Mouse (Mus musculus) midbrain, embryonic 16.5 days (tissue): ENCODE measurements at regions not wholly inside any gene's neighbourhood (a gene's known extent, or its start where the extent isn't known, plus 50 kb on each side); places are given as distances from the start of the nearest gene placed in this dataset.

ENCODE experiments used
- ATAC-seq: fragments of 200-750 bp; cut with Nextera tagmentation; 2 replicates; pipeline ENCODE4 v1.8.0; 2017; ENCODE audit warnings: moderate TSS enrichment
- H3K27ac ChIP-seq: fragments of 300-500 bp; sonication (generic); 2 replicates; pipeline ENCODE4 v1.5.1; 2014; ENCODE audit warnings: mild to moderate bottlenecking, low read length, mixed read lengths
- H3K27me3 ChIP-seq: fragments of 300-500 bp; sonication (generic); 2 replicates; pipeline ENCODE4 v1.6.1; 2014; ENCODE audit warnings: low read depth, low read length, mixed read lengths; ENCODE audit not compliant: control insufficient read depth, insufficient read depth
- H3K36me3 ChIP-seq: fragments of 300-500 bp; sonication (generic); 2 replicates; pipeline ENCODE4 v1.6.1; 2014; ENCODE audit warnings: mild to moderate bottlenecking, low read length, moderate library complexity, mixed read lengths; ENCODE audit not compliant: control insufficient read depth, insufficient read depth
- H3K4me1 ChIP-seq: fragments of 300-500 bp; sonication (generic); 2 replicates; pipeline ENCODE4 v1.6.1; 2014; ENCODE audit warnings: mild to moderate bottlenecking, low read length, mixed read lengths; ENCODE audit not compliant: control insufficient read depth, insufficient read depth
- H3K4me2 ChIP-seq: fragments of 300-500 bp; sonication (generic); 2 replicates; pipeline ENCODE4 v1.6.1; 2014; ENCODE audit warnings: mild to moderate bottlenecking, low read length, mixed read lengths
- H3K4me3 ChIP-seq: fragments of 300-500 bp; sonication (generic); 2 replicates; pipeline ENCODE4 v1.5.1; 2014; ENCODE audit warnings: low read depth, mild to moderate bottlenecking, low read length, moderate library complexity, mixed read lengths
- H3K9ac ChIP-seq: fragments of 300-500 bp; sonication (generic); 2 replicates; pipeline ENCODE4 v1.6.1; 2014; ENCODE audit warnings: low read depth, low read length, mixed read lengths
- H3K9me3 ChIP-seq: fragments of 300-500 bp; sonication (generic); replicated peaks from 2 replicates; pipeline ENCODE4 v1.6.1; 2014; ENCODE audit warnings: mild to moderate bottlenecking, low read length, mixed read lengths; ENCODE audit not compliant: control insufficient read depth, poor library complexity, severe bottlenecking
- WGBS: fragments of 180-500 bp; shearing (Covaris S2); extraction: QIAGEN DNeasy Blood & Tissue Kit; methylation state at CpG from one replicate; pipeline ENCODE4 v1.1.7; 2014; 5-methylcytosine and 5-hydroxymethylcytosine counted together

DNA sequence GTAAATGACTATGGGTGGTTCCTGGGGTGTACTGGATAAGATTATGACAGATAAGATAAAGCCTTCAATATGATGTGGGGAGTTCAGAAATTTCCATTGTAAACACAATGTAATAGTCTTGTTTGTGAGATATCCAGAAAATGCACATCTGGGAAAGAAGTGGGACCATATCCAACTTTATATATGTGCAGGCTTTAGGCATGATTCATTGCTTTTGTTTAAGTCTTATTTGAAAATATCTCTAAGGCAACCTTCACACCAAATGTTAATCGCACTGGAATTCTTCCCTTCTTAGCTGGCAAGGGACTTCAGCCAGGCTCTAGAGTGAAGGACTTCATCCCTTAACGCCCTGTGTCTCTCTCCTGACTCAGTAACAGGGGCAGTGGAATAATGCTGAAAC, 250.3 kb downstream of the Hs3st3b1 start:
- WGBS: 65% methylated on average over 2 of the region's 2 CpGs
- no peaks in the 10 kb centered on the region for H3K9me3 ChIP-seq
- H3K4me1 ChIP-seq: no peaks in the 10 kb centered on the region
- ATAC-seq: no peak
- H3K27me3 ChIP-seq: no peaks in the 10 kb centered on the region
- H3K27ac ChIP-seq: no peak overlapping the region
- H3K4me2 ChIP-seq: no peak overlapping the region
- H3K4me3 ChIP-seq: no peak overlapping the region
- no peaks in the 10 kb centered on the region for H3K36me3 ChIP-seq
- H3K9ac ChIP-seq: no peak overlapping the region

DNA sequence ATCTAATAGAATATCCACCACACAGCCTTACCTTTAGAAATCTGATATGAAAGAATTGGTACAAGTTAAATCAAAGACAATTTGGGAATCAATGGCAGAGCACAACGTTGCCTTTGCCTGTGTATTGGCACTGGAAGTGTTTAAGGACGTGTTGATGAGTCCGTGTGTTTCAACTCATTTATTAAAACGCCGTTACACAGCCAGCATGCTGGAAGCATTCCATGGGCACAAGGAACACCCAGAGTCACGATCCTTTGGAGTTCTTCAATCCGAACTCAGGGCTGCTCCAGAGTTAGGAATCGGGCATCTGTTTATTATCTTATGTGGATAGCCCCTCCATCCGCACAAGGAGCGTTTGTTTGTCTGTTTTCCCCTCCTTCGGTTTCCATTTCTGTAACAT, 244.2 kb downstream of the Hs3st3b1 start:
- H3K9ac ChIP-seq: no peak overlapping the region
- WGBS: 78% methylated on average over 11 of the region's 11 CpGs
- H3K36me3 ChIP-seq: no peaks in the 10 kb centered on the region
- H3K4me3 ChIP-seq: no peak overlapping the region
- H3K4me2 ChIP-seq: no peak overlapping the region
- no peak for ATAC-seq
- no peak overlapping the region for H3K27ac ChIP-seq
- H3K9me3 ChIP-seq: no peaks in the 10 kb centered on the region
- H3K27me3 ChIP-seq: no peaks in the 10 kb centered on the region
- H3K4me1 ChIP-seq: peaks cover 9% of the 10 kb centered on the region; the same call in 1 of the 2 replicates

DNA sequence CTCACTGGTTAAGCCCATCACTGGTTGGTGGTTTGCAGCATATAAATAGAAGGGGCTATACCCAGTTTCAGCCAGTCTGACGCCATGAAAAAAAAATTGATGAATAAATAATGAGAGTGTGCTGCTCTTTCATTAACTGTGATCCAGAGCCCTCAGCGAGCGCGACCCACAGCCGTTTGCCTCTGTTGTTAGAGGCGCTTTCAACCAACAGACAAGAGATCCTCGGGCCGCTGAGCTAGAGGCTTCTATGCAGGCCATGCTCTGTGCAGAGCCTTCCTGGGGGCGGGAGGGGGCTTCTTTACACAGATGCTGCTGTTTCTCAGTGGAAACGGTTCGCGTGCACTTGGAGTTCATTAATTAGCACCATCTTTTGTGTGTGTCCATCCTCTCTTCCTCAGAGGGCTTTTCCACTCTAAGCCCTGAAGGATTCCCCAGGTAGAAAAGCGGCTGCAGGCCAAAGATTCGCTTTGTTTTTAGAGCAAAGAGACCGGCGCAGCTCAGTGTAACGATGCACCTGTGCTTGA, 243.6 kb downstream of the Hs3st3b1 start:
- Histone ChIP-seq H3K4me2 (0 out of 2 replicates have a peak overlapping the region, but pooled peaks have one; percentile 12), H3K4me3 (no peak overlapping the region), H3K9ac (no peak overlapping the region), H3K27ac (0 out of 2 replicates have a peak overlapping the region, but pooled peaks have one; percentile 19), H3K36me3 (no peaks in the 10 kb centered on the region), H3K9me3 (no peaks in the 10 kb centered on the region), H3K4me1 (peaks cover 9% of the 10 kb centered on the region; the same call in 1 of the 2 replicates), H3K27me3 (no peaks in the 10 kb centered on the region)
- 26% methylated on average over 17 of the region's 17 CpGs for WGBS
- ATAC-seq: no peak

DNA sequence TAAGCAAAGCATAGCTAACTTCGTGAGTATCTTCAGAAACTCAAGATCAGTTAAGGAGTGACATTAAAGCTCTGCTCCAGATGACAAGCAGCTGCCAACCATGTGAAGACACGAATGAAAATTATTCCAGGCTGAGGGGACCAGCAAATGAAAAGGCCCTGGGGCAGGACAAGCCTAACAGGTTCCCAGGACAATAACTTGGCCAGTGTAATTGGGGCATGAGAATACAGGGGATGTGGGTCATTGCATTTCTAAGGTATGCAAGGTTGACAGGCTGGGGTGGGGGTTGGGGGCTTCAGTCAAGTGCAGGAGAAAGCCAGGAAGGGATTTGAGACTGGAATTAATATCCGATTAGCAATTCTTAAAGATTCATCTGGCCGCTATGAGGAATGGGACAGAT, 242.6 kb downstream of the Hs3st3b1 start:
- H3K9me3 ChIP-seq: no peaks in the 10 kb centered on the region
- H3K4me1 ChIP-seq: peaks cover 9% of the 10 kb centered on the region; the same call in 1 of the 2 replicates
- ATAC-seq: no peak
- no peak overlapping the region for H3K9ac ChIP-seq
- no peak overlapping the region for H3K4me3 ChIP-seq
- no peaks in the 10 kb centered on the region for H3K36me3 ChIP-seq
- no peaks in the 10 kb centered on the region for H3K27me3 ChIP-seq
- 47% methylated on average over 4 of the region's 4 CpGs for WGBS
- no peak overlapping the region for H3K4me2 ChIP-seq
- H3K27ac ChIP-seq: no peak overlapping the region

DNA sequence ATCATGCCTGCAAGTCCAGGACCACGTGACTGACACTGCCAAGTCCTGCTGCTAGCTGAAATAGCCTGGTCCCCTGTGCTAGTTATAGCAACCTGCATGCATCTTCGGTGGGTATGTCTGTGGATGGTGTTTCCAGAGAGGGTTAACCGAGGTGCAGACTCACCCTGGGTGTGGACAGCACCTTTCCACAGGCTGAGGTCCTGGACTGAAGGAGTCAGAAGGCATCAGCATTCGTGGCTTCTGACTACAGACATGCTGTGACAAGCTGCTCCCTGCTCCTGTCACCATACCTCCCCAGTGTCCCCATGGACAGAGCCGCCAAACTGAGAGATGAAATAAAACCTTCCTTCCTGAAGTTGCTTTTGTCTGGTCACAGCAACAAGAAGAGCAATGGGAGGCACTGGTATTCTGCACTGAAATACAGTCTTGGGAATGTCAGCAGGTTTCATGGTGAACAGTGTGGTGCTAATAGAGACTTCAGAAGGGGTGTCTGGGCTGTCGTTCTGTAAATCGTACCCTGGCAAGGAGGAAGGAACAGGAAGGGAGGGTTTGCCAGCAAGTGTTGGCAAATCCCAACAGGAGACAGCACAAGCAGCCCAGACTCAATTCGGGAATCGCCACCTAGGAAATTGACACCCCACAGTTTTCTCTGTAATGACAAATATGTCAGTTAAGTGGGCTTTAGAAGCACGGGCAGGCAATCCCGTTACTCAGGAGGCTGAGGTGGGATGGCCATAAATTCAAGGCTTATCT, 237.7 kb downstream of the Hs3st3b1 start:
- Histone ChIP-seq H3K9me3 (no peaks in the 10 kb centered on the region), H3K4me3 (no peak overlapping the region), H3K27ac (no peak overlapping the region), H3K4me2 (no peak overlapping the region), H3K27me3 (no peaks in the 10 kb centered on the region), H3K9ac (no peak overlapping the region), H3K4me1 (no peaks in the 10 kb centered on the region), H3K36me3 (no peaks in the 10 kb centered on the region)
- 57% methylated on average over 11 of the region's 11 CpGs for WGBS
- ATAC-seq: no peak

DNA sequence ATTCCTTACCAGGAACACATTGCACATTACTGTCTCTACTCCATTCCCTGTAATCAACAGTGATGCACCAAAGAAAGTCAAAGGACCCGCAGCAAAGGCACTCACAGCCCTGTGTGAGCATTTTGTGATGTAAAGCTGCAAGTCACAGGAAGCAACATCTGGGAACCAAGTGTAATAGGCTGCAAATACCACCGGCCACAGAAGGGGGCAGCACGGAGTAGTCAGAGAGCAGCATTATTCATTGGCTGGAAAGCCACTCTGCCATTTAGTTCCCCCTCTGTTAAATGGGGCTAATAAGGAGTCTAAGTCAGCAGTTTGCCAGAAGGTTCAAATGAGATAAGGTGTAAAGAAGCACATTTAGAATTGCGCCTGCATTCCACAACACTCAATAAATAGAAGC, 231.0 kb downstream of the Hs3st3b1 start:
- Histone ChIP-seq H3K9me3 (no peaks in the 10 kb centered on the region), H3K27ac (no peak overlapping the region), H3K36me3 (no peaks in the 10 kb centered on the region), H3K4me1 (no peaks in the 10 kb centered on the region), H3K4me3 (no peak overlapping the region), H3K27me3 (no peaks in the 10 kb centered on the region), H3K9ac (no peak overlapping the region), H3K4me2 (no peak overlapping the region)
- WGBS: 58% methylated on average over 4 of the region's 4 CpGs
- ATAC-seq: no peak

DNA sequence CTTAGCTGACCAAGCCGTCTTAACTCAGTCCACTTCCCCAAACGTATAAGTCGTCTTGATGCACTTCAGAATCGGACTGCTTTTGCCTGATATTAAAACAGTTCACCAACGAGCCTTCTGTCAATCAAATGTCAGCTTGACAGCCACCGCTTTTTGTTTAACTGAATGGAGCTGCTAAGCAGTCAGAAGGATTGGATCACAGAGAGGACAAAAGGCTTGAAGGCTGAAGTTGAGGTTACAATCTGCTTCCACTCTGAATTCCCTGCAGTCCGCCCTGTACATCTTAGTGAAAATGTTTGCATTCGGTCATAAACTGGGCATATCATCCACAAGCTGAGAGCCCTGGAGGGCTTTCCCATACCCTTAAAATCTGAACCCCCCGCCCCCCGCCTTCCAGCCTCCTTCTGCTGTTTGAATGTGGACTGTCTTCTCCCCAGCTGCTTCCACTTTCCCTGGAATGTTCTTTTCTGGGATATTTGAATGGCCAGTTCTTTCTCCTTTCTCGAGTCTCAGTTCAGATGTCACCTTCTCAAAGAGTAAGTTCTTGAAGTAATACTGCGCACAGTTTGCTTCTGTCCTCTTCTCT, 217.0 kb downstream of the Hs3st3b1 start:
- H3K36me3 ChIP-seq: no peaks in the 10 kb centered on the region
- no peak overlapping the region for H3K27ac ChIP-seq
- H3K9me3 ChIP-seq: no peaks in the 10 kb centered on the region
- no peak overlapping the region for H3K4me2 ChIP-seq
- H3K4me3 ChIP-seq: no peak overlapping the region
- 28% methylated on average over 12 of the region's 12 CpGs for WGBS
- no peak overlapping the region for H3K9ac ChIP-seq
- H3K27me3 ChIP-seq: no peaks in the 10 kb centered on the region
- peaks cover 4% of the 10 kb centered on the region; the same call in 1 of the 2 replicates for H3K4me1 ChIP-seq
- ATAC-seq: no peak

DNA sequence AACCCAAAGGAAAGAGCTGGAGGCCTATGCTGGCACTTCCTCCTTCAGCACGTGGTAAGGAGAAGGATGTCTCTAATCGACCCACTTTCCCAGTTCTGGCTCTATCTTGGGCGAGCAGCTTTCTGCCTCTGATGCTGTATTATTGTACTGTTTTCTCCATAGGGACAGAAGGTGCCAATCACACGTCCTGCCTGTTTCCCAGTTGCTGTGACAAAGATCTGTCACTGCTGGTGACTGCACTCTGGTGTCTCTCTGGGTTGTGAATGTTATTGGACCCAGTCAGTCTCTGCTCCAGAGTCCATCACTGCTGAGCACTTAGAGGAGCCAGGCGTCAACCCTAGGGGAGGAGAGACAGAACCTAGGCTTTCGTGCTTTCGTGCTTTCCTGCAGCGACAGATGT, 216.0 kb downstream of the Hs3st3b1 start:
- H3K27me3 ChIP-seq: no peaks in the 10 kb centered on the region
- H3K4me3 ChIP-seq: no peak overlapping the region
- H3K4me2 ChIP-seq: no peak overlapping the region
- no peaks in the 10 kb centered on the region for H3K36me3 ChIP-seq
- ATAC-seq: no peak
- 52% methylated on average over 8 of the region's 8 CpGs for WGBS
- H3K27ac ChIP-seq: no peak overlapping the region
- H3K9ac ChIP-seq: no peak overlapping the region
- no peaks in the 10 kb centered on the region for H3K9me3 ChIP-seq
- H3K4me1 ChIP-seq: peaks cover 4% of the 10 kb centered on the region; the same call in 1 of the 2 replicates

DNA sequence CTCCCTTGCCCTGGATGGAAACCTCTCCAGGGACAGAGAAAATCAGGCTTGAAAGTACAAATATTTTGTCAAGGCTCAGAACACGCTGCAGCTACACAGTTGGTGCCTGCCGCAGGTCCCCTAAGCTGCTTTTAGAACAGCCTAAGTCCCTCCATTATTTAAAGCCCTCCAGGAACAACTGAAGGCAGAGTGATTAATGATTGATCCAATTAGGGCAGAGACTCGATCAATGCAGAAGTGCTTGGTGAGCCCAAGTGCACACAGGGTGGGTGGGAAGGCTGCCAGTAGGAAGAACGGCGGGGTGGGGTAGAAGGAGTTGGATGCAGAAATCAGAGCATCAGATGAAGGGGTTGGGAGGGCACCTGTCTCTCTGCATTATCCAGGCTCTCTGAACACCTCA, 215.0 kb downstream of the Hs3st3b1 start:
- no peak overlapping the region for H3K4me3 ChIP-seq
- ATAC-seq: no peak
- no peak overlapping the region for H3K27ac ChIP-seq
- H3K4me1 ChIP-seq: peaks cover 4% of the 10 kb centered on the region; the same call in 1 of the 2 replicates
- WGBS: 19% methylated on average over 5 of the region's 5 CpGs
- no peak overlapping the region for H3K4me2 ChIP-seq
- H3K36me3 ChIP-seq: no peaks in the 10 kb centered on the region
- no peaks in the 10 kb centered on the region for H3K9me3 ChIP-seq
- no peaks in the 10 kb centered on the region for H3K27me3 ChIP-seq
- no peak overlapping the region for H3K9ac ChIP-seq
